Mouse (Mus musculus): ENCODE data around the gene Cmtm1. TPM values are rescaled to one million over a fixed set of nuclear protein-coding genes. Genes with fewer than 3 reads are reported as not detected.
A peak's percentile ranks its signal among the peaks of the same experiment; 100 is the strongest.

The Cmtm1 gene
- polyA plus RNA-seq, 1 experiment from 2014 or later, result not detected

GRCm38 (mm10) chr8:104251461-104251860 is 58.5 kb downstream of the Cmtm1 start:
- no peaks in the 10 kb centered on the region for H3K4me1 ChIP-seq (replicated peaks; ENCODE audit: control insufficient read depth, insufficient read depth, low read length)
- H3K36me3 ChIP-seq (ENCODE audit: control insufficient read depth, insufficient read depth, low read length), result no peaks in the 10 kb centered on the region
- no peaks in the 10 kb centered on the region for H3K27me3 ChIP-seq (ENCODE audit: control insufficient read depth, insufficient read depth, low read length)
- peak overlapping the region; percentile 84 for H3K9ac ChIP-seq (ENCODE audit: low read depth, low read length)
- H3K27ac ChIP-seq (ENCODE audit: low read depth, low read length), result no peak overlapping the region
- WGBS, result 0% methylated on average over 7 of the region's 7 CpGs
- H3K9me3 ChIP-seq (ENCODE audit: control insufficient read depth, low read length), result no peaks in the 10 kb centered on the region
- H3K4me3 ChIP-seq (ENCODE audit: low read depth, low read length), result peak overlapping the region; percentile 70
- H3K4me2 ChIP-seq (replicated peaks; ENCODE audit: low read depth, low read length), result peak overlapping the region; percentile 76
- ATAC-seq (ENCODE audit: low FRiP score) (peak; percentile 13), DNase-seq (ENCODE audit: low spot score) (peak; percentile 31)

GRCm38 (mm10) chr8:104250439-104251367 is 59.2 kb downstream of the Cmtm1 start, which contains the start of gene Cklf:
Gene Cklf (plus strand): TSS chr8:104250861.
- ATAC-seq (ENCODE audit: low FRiP score), result peak; percentile 87
- H3K9me3 ChIP-seq (ENCODE audit: control insufficient read depth, low read length), result no peaks in the 10 kb centered on the region
- H3K4me2 ChIP-seq (replicated peaks; ENCODE audit: low read depth, low read length), result peak within 1 kb of the TSS; percentile 76
- no peaks in the 10 kb centered on the region for H3K36me3 ChIP-seq (ENCODE audit: control insufficient read depth, insufficient read depth, low read length)
- no peaks in the 10 kb centered on the region for H3K27me3 ChIP-seq (ENCODE audit: control insufficient read depth, insufficient read depth, low read length)
- 4% methylated on average over 41 of the region's 41 CpGs for WGBS
- 0 out of 2 replicates have a peak within 1 kb of the TSS, but pooled peaks have one; percentile 30 for H3K27ac ChIP-seq (ENCODE audit: low read depth, low read length)
- H3K4me3 ChIP-seq (ENCODE audit: low read depth, low read length), result peak within 1 kb of the TSS; percentile 70
- H3K9ac ChIP-seq (ENCODE audit: low read depth, low read length), result peak within 1 kb of the TSS; percentile 84
- H3K4me1 ChIP-seq (replicated peaks; ENCODE audit: control insufficient read depth, insufficient read depth, low read length), result no peaks in the 10 kb centered on the region
- peak; percentile 96 for DNase-seq (ENCODE audit: low spot score)

- no peak for DNase-seq (ENCODE audit: low spot score)
- WGBS, result 84% methylated on average over 7 of the region's 7 CpGs
- no peaks in the 10 kb centered on the region for H3K4me1 ChIP-seq (replicated peaks; ENCODE audit: control insufficient read depth, insufficient read depth, low read length)
- H3K9ac ChIP-seq (ENCODE audit: low read depth, low read length), result no peak overlapping the region
- no peaks in the 10 kb centered on the region for H3K27me3 ChIP-seq (ENCODE audit: control insufficient read depth, insufficient read depth, low read length)
- ATAC-seq (ENCODE audit: low FRiP score), result no peak
- no peak overlapping the region for H3K4me3 ChIP-seq (ENCODE audit: low read depth, low read length)
- H3K36me3 ChIP-seq (ENCODE audit: control insufficient read depth, insufficient read depth, low read length), result no peaks in the 10 kb centered on the region
- no peaks in the 10 kb centered on the region for H3K9me3 ChIP-seq (ENCODE audit: control insufficient read depth, low read length)
- no peak overlapping the region for H3K4me2 ChIP-seq (replicated peaks; ENCODE audit: low read depth, low read length)
- no peak overlapping the region for H3K27ac ChIP-seq (ENCODE audit: low read depth, low read length)
These were observed 60.4 kb downstream of the Cmtm1 start for GRCm38 (mm10) chr8:104249442-104249996.

GRCm38 (mm10) chr8:104248276-104248675 is 61.7 kb downstream of the Cmtm1 start, which contains the start of gene Tk2:
Gene Tk2 (minus strand): TSS chr8:104248558.
- Histone ChIP-seq H3K4me1 (replicated peaks; ENCODE audit: control insufficient read depth, insufficient read depth, low read length) (no peaks in the 10 kb centered on the region), H3K4me2 (replicated peaks; ENCODE audit: low read depth, low read length) (peak within 1 kb of the TSS; percentile 59), H3K27ac (ENCODE audit: low read depth, low read length) (no peak within 1 kb of the TSS), H3K9ac (ENCODE audit: low read depth, low read length) (peak within 1 kb of the TSS; percentile 85), H3K27me3 (ENCODE audit: control insufficient read depth, insufficient read depth, low read length) (no peaks in the 10 kb centered on the region), H3K36me3 (ENCODE audit: control insufficient read depth, insufficient read depth, low read length) (no peaks in the 10 kb centered on the region), H3K9me3 (ENCODE audit: control insufficient read depth, low read length) (no peaks in the 10 kb centered on the region), H3K4me3 (ENCODE audit: low read depth, low read length) (peak within 1 kb of the TSS; percentile 87)
- DNase-seq (ENCODE audit: low spot score) (peak; percentile 85), ATAC-seq (ENCODE audit: low FRiP score) (peak; percentile 88)
- under 1% methylated on average over 28 of the region's 28 CpGs for WGBS

- peak; percentile 10; the same call in 1 of the 2 replicates for ATAC-seq (ENCODE audit: low FRiP score)
- H3K4me3 ChIP-seq (ENCODE audit: low read depth, low read length), result peak overlapping the region; percentile 87
- 5% methylated on average over 11 of the region's 11 CpGs for WGBS
- peak overlapping the region; percentile 59 for H3K4me2 ChIP-seq (replicated peaks; ENCODE audit: low read depth, low read length)
- no peaks in the 10 kb centered on the region for H3K4me1 ChIP-seq (replicated peaks; ENCODE audit: control insufficient read depth, insufficient read depth, low read length)
- H3K9me3 ChIP-seq (ENCODE audit: control insufficient read depth, low read length), result no peaks in the 10 kb centered on the region
- peak; percentile 10 for DNase-seq (ENCODE audit: low spot score)
- peaks cover 2% of the 10 kb centered on the region; the same call in 1 of the 2 replicates for H3K36me3 ChIP-seq (ENCODE audit: control insufficient read depth, insufficient read depth, low read length)
- no peak overlapping the region for H3K27ac ChIP-seq (ENCODE audit: low read depth, low read length)
- peak overlapping the region; percentile 85 for H3K9ac ChIP-seq (ENCODE audit: low read depth, low read length)
- H3K27me3 ChIP-seq (ENCODE audit: control insufficient read depth, insufficient read depth, low read length), result no peaks in the 10 kb centered on the region
These were observed 62.1 kb downstream of the Cmtm1 start for GRCm38 (mm10) chr8:104247908-104248275.

GRCm38 (mm10) chr8:104247054-104247907 is 62.7 kb downstream of the Cmtm1 start:
- Histone ChIP-seq H3K9me3 (ENCODE audit: control insufficient read depth, low read length) (no peaks in the 10 kb centered on the region), H3K27ac (ENCODE audit: low read depth, low read length) (no peak overlapping the region), H3K9ac (ENCODE audit: low read depth, low read length) (peak overlapping the region; percentile 85; the same call in 1 of the 2 replicates), H3K4me2 (replicated peaks; ENCODE audit: low read depth, low read length) (peak overlapping the region; percentile 59), H3K4me1 (replicated peaks; ENCODE audit: control insufficient read depth, insufficient read depth, low read length) (no peaks in the 10 kb centered on the region), H3K4me3 (ENCODE audit: low read depth, low read length) (peak overlapping the region; percentile 87), H3K27me3 (ENCODE audit: control insufficient read depth, insufficient read depth, low read length) (no peaks in the 10 kb centered on the region), H3K36me3 (ENCODE audit: control insufficient read depth, insufficient read depth, low read length) (peaks cover 2% of the 10 kb centered on the region; the same call in 1 of the 2 replicates)
- no peak for DNase-seq (ENCODE audit: low spot score)
- WGBS, result 77% methylated on average over 22 of the region's 22 CpGs
- no peak for ATAC-seq (ENCODE audit: low FRiP score)

- no peak for DNase-seq (ENCODE audit: low spot score)
- no peak overlapping the region for H3K4me3 ChIP-seq (ENCODE audit: low read depth, low read length)
- no peak overlapping the region for H3K27ac ChIP-seq (ENCODE audit: low read depth, low read length)
- ATAC-seq (ENCODE audit: low FRiP score), result no peak
- H3K36me3 ChIP-seq (ENCODE audit: control insufficient read depth, insufficient read depth, low read length), result peaks cover 2% of the 10 kb centered on the region; the same call in 1 of the 2 replicates
- H3K9me3 ChIP-seq (ENCODE audit: control insufficient read depth, low read length), result no peaks in the 10 kb centered on the region
- no peaks in the 10 kb centered on the region for H3K4me1 ChIP-seq (replicated peaks; ENCODE audit: control insufficient read depth, insufficient read depth, low read length)
- H3K27me3 ChIP-seq (ENCODE audit: control insufficient read depth, insufficient read depth, low read length), result no peaks in the 10 kb centered on the region
- 84% methylated on average over 4 of the region's 4 CpGs for WGBS
- H3K4me2 ChIP-seq (replicated peaks; ENCODE audit: low read depth, low read length), result no peak overlapping the region
- no peak overlapping the region for H3K9ac ChIP-seq (ENCODE audit: low read depth, low read length)
These were observed 63.3 kb downstream of the Cmtm1 start for GRCm38 (mm10) chr8:104246621-104247020.

Data from hindbrain, embryonic 11.5 days (tissue).